Mouse (Mus musculus) CH12F3 (cell line): Measurements from ENCODE around the gene Tmem268.

Experiments used
- in situ Hi-C: fragments of 300-500 bp; cut with MboI; formaldehyde crosslinking; loops from 2 replicates; pipeline ENCODE4 v1.14.3; 2020; ENCODE audit warnings: low sequenced_read_pairs

Tmem268 gene

GRCm38 (mm10) chr4:63554616-63555015 lies 4.0 kb upstream of the Tmem268 start:
- in situ Hi-C loops: no loop called here

- in situ Hi-C loops: no loop called here
Observed at GRCm38 (mm10) chr4:63555111-63555510, 3.5 kb upstream of the Tmem268 start.

GRCm38 (mm10) chr4:63556665-63557064 lies 1.9 kb upstream of the Tmem268 start:
- in situ Hi-C loops: no loop called here

GRCm38 (mm10) chr4:63557124-63558059 lies 1.2 kb upstream of the Tmem268 start:
- in situ Hi-C loops: no loop called here

GRCm38 (mm10) chr4:63559127-63559697 lies 631 bp downstream of the Tmem268 start:
- in situ Hi-C loops: no loop called here

- in situ Hi-C loops: loop anchor here (10.0 kb wide), 1 partner anchor 135 kb away; no protein-coding TSS in a partner anchor
Observed at GRCm38 (mm10) chr4:63560079-63560478, 1.5 kb downstream of the Tmem268 start.

- in situ Hi-C loops: loop anchor here (10.0 kb wide), 1 partner anchor 137 kb away; no protein-coding TSS in a partner anchor
Observed at GRCm38 (mm10) chr4:63561861-63562675, 3.5 kb downstream of the Tmem268 start.

GRCm38 (mm10) chr4:63562742-63563141 lies 4.2 kb downstream of the Tmem268 start:
- in situ Hi-C loops: loop anchor here (10.0 kb wide), 1 partner anchor 138 kb away; no protein-coding TSS in a partner anchor

- in situ Hi-C loops: loop anchor here (10.0 kb wide), 1 partner anchor 143 kb away; no protein-coding TSS in a partner anchor
Observed at GRCm38 (mm10) chr4:63567712-63568390, 9.3 kb downstream of the Tmem268 start.

- in situ Hi-C loops: loop anchor here (10.0 kb wide), 1 partner anchor 145 kb away; no protein-coding TSS in a partner anchor
Observed at GRCm38 (mm10) chr4:63569322-63569721, 10.7 kb downstream of the Tmem268 start.

GRCm38 (mm10) chr4:63570208-63570781 lies 11.7 kb downstream of the Tmem268 start:
- in situ Hi-C loops: no loop called here

- in situ Hi-C loops: no loop called here
Observed at GRCm38 (mm10) chr4:63572621-63573020, 14.0 kb downstream of the Tmem268 start.

- in situ Hi-C loops: no loop called here
Observed at GRCm38 (mm10) chr4:63579649-63580048, 21.1 kb downstream of the Tmem268 start.

GRCm38 (mm10) chr4:63580078-63580477 lies 21.5 kb downstream of the Tmem268 start:
- in situ Hi-C loops: no loop called here

- in situ Hi-C loops: no loop called here
Observed at GRCm38 (mm10) chr4:63582580-63582979, 24.0 kb downstream of the Tmem268 start.

GRCm38 (mm10) chr4:63585216-63585615 lies 26.6 kb downstream of the Tmem268 start:
- in situ Hi-C loops: no loop called here

GRCm38 (mm10) chr4:63586240-63586639 lies 27.7 kb downstream of the Tmem268 start:
- in situ Hi-C loops: no loop called here

GRCm38 (mm10) chr4:63589987-63590386 lies 31.4 kb downstream of the Tmem268 start:
- in situ Hi-C loops: no loop called here

GRCm38 (mm10) chr4:63590538-63590937 lies 32.0 kb downstream of the Tmem268 start:
- in situ Hi-C loops: no loop called here
